ENCODE assay signal across 24 mouse cellular contexts in genomic region chr8:65087711-65088110, GRCm38 (mm10). TPM values are rescaled to one million over a fixed set of nuclear protein-coding genes. Genes with fewer than 3 reads are reported as not detected.
A peak's percentile ranks its signal among the peaks of the same experiment; 100 is the strongest.
DNase-seq lines count a peak whose midpoint lies in the region; ATAC-seq and TF ChIP-seq lines count a peak whose summit lies in the region.
"Had no signal": no experiment of that assay in that cellular context is flagged by ENCODE, and none has a peak within 500 bp of the region (broad histone marks: within the 10 kb centered on the region; RNA-seq: fewer than 3 reads in every experiment).

No protein-coding gene starts in this region.

- peak; percentile 39; the same call in 1 of the 2 replicates for ATAC-seq in limb, embryonic 13.5 days (ENCODE audit: low FRiP score, low read depth)
- no peak for ATAC-seq in hindbrain, embryonic 13.5 days (ENCODE audit: low FRiP score)
- ATAC-seq: inflammation-experienced regulatory T-cells, adult 6 months had no signal

- no peak overlapping the region for H3K27ac ChIP-seq in heart, adult 2 months
- H3K27ac ChIP-seq in limb, embryonic 13.5 days: no peak overlapping the region
- no peak overlapping the region for H3K27ac ChIP-seq in limb, embryonic 10.5 days
- H3K27ac ChIP-seq in hindbrain, embryonic 13.5 days: no peak overlapping the region
- H3K27ac ChIP-seq: embryonic facial prominence, embryonic 15.5 days; forebrain, embryonic 10.5 days; heart, embryonic 15.5 days; liver, embryonic 13.5 days had no signal

- no peak overlapping the region for H3K9ac ChIP-seq in heart, adult 2 months (ENCODE audit: low read depth, low read length)
- H3K9ac ChIP-seq in limb, embryonic 13.5 days: no peak overlapping the region
- no peak overlapping the region for H3K9ac ChIP-seq in hindbrain, embryonic 13.5 days
- H3K9ac ChIP-seq: embryonic facial prominence, embryonic 15.5 days; heart, embryonic 15.5 days; liver, embryonic 13.5 days had no signal

- H3K4me2 ChIP-seq in limb, embryonic 13.5 days (replicated peaks): no peak overlapping the region
- no peak overlapping the region for H3K4me2 ChIP-seq in hindbrain, embryonic 13.5 days
- H3K4me2 ChIP-seq: embryonic facial prominence, embryonic 15.5 days; heart, embryonic 15.5 days; liver, embryonic 13.5 days had no signal

- 47% methylated on average over 8 of the region's 8 CpGs for WGBS in heart, adult 2 months
- WGBS in limb, embryonic 13.5 days: 58% methylated on average over 8 of the region's 8 CpGs
- WGBS in limb, embryonic 10.5 days: 88% methylated on average over 8 of the region's 8 CpGs
- WGBS in hindbrain, embryonic 13.5 days: 77% methylated on average over 8 of the region's 8 CpGs

- intact Hi-C loops in heart, adult 2 months (cut with DNase I): no loop called here

- no peaks in the 10 kb centered on the region for H3K36me3 ChIP-seq in heart, adult 2 months (ENCODE audit: control insufficient read depth, insufficient read depth, low read length)
- no peaks in the 10 kb centered on the region for H3K36me3 ChIP-seq in limb, embryonic 13.5 days
- no peaks in the 10 kb centered on the region for H3K36me3 ChIP-seq in limb, embryonic 10.5 days
- H3K36me3 ChIP-seq in hindbrain, embryonic 13.5 days: no peaks in the 10 kb centered on the region
- H3K36me3 ChIP-seq: embryonic facial prominence, embryonic 15.5 days; forebrain, embryonic 10.5 days; heart, embryonic 15.5 days; liver, embryonic 13.5 days had no signal

- peak; percentile 31 for DNase-seq in adrenal gland, postnatal 25 days
- DNase-seq in adrenal gland, adult 18-20 months (ENCODE audit: low spot score in 2 of 2): no peak
- DNase-seq in heart, postnatal 4 days: peak; percentile 12
- no peak for DNase-seq in heart, adult 2 months
- DNase-seq in limb, embryonic 10.5 days (ENCODE audit: low spot score): no peak
- peak; percentile 13 for DNase-seq in NIH3T3 (ENCODE audit: low read depth)
- DNase-seq: cerebellum, adult 8-10 months; liver, embryonic 13.5 days; midbrain, embryonic 14.5 days; right cerebral cortex, postnatal 25 days; thymus, postnatal 4 days had no signal

- no peaks in the 10 kb centered on the region for H3K79me2 ChIP-seq in heart, adult 2 months (replicated peaks; ENCODE audit: control insufficient read depth, insufficient read depth, low read length)

- no peak for TF ChIP-seq CTCF in heart, adult 2 months (IDR thresholded peaks at IDR 0.05)

- H3K9me3 ChIP-seq in limb, embryonic 13.5 days: no peaks in the 10 kb centered on the region
- H3K9me3 ChIP-seq in limb, embryonic 10.5 days (replicated peaks): no peaks in the 10 kb centered on the region
- no peaks in the 10 kb centered on the region for H3K9me3 ChIP-seq in hindbrain, embryonic 13.5 days
- H3K9me3 ChIP-seq: embryonic facial prominence, embryonic 15.5 days; forebrain, embryonic 10.5 days; heart, embryonic 15.5 days; liver, embryonic 13.5 days had no signal

- no peak for TF ChIP-seq POLR2A in heart, adult 2 months (IDR thresholded peaks at IDR 0.05; ENCODE audit: insufficient read depth, low read depth, low read length)

- no peak for TF ChIP-seq EP300 in heart, adult 2 months (IDR thresholded peaks at IDR 0.05; ENCODE audit: insufficient read depth, low read depth, low read length)

- no peaks in the 10 kb centered on the region for H3K27me3 ChIP-seq in heart, adult 2 months (ENCODE audit: control insufficient read depth, insufficient read depth, low read length)
- H3K27me3 ChIP-seq in limb, embryonic 13.5 days: no peaks in the 10 kb centered on the region
- H3K27me3 ChIP-seq in limb, embryonic 10.5 days (ENCODE audit: low read depth, poor library complexity, severe bottlenecking): no peaks in the 10 kb centered on the region
- no peaks in the 10 kb centered on the region for H3K27me3 ChIP-seq in hindbrain, embryonic 13.5 days
- H3K27me3 ChIP-seq: embryonic facial prominence, embryonic 15.5 days; heart, embryonic 15.5 days; liver, embryonic 13.5 days had no signal

- no peak overlapping the region for H3K4me3 ChIP-seq in heart, adult 2 months
- H3K4me3 ChIP-seq in limb, embryonic 13.5 days: no peak overlapping the region
- no peak overlapping the region for H3K4me3 ChIP-seq in limb, embryonic 10.5 days
- H3K4me3 ChIP-seq in hindbrain, embryonic 13.5 days: no peak overlapping the region
- H3K4me3 ChIP-seq: embryonic facial prominence, embryonic 15.5 days; forebrain, embryonic 10.5 days; heart, embryonic 15.5 days; liver, embryonic 13.5 days had no signal

- 0 out of 2 replicates have a peak, but pooled peaks cover 1% of the 10 kb centered on the region for H3K4me1 ChIP-seq in heart, adult 2 months (ENCODE audit: control insufficient read depth, insufficient read depth, low read length)
- peaks cover 8% of the 10 kb centered on the region for H3K4me1 ChIP-seq in limb, embryonic 13.5 days
- H3K4me1 ChIP-seq in limb, embryonic 10.5 days: no peaks in the 10 kb centered on the region
- 0 out of 2 replicates have a peak, but pooled peaks cover 4% of the 10 kb centered on the region for H3K4me1 ChIP-seq in hindbrain, embryonic 13.5 days (replicated peaks)
- H3K4me1 ChIP-seq: embryonic facial prominence, embryonic 15.5 days; liver, embryonic 13.5 days had no signal

RNA-seq across cellular contexts. Expression of gene Gm10663, which starts 12.9 kb away (rescaled TPM):
- total RNA-seq in adrenal gland, postnatal 25 days (2021): not detected in 2 replicates
- total RNA-seq in adrenal gland, adult 18-20 months (2021): not detected
- not detected for total RNA-seq in heart, postnatal 4 days (2021)
- not detected for total RNA-seq in heart, adult 2 months (2021)
- polyA plus RNA-seq in heart, adult 2 months (2012; rRNA removed): not detected in 2 replicates
- not detected in 2 replicates for polyA plus RNA-seq in limb, embryonic 13.5 days (2015; fragmentation: Nextera tagmentation; extraction: Ambion mirVana)
- polyA plus RNA-seq in limb, embryonic 10.5 days (2016; fragmentation: Nextera tagmentation; extraction: Ambion mirVana): not detected in 2 replicates
- not detected in 2 replicates for polyA plus RNA-seq in hindbrain, embryonic 13.5 days (2015; fragmentation: Nextera tagmentation; extraction: Ambion mirVana)
- total RNA-seq: adrenal gland, postnatal 4 days; granulocyte monocyte progenitor cell, adult 5-6 weeks; layer of hippocampus, postnatal 25 days; left cerebral cortex, postnatal 25 days; megakaryocyte progenitor cell, adult 5-6 weeks had no signal
- polyA plus RNA-seq: embryonic facial prominence, embryonic 15.5 days; forebrain, embryonic 10.5 days; heart, embryonic 15.5 days; hindbrain, embryonic 11.5 days; inflammation-experienced regulatory T-cells, adult 6 months; liver, embryonic 13.5 days; lung, embryonic 16.5 days; midbrain, embryonic 14.5 days had no signal

RNA-seq across cellular contexts. Expression of gene BC030870, which starts 41.7 kb away (rescaled TPM):
- not detected in 2 replicates for total RNA-seq in adrenal gland, postnatal 25 days (2021)
- not detected for total RNA-seq in adrenal gland, adult 18-20 months (2021)
- total RNA-seq in heart, postnatal 4 days (2021): not detected
- not detected for total RNA-seq in heart, adult 2 months (2021)
- polyA plus RNA-seq in heart, adult 2 months (2012; rRNA removed): not detected in 2 replicates
- 0.09 and 0.20 TPM in 2 replicates for polyA plus RNA-seq in limb, embryonic 13.5 days (2015; fragmentation: Nextera tagmentation; extraction: Ambion mirVana)
- not detected in 2 replicates for polyA plus RNA-seq in limb, embryonic 10.5 days (2016; fragmentation: Nextera tagmentation; extraction: Ambion mirVana)
- not detected in 2 replicates for polyA plus RNA-seq in hindbrain, embryonic 13.5 days (2015; fragmentation: Nextera tagmentation; extraction: Ambion mirVana)
- total RNA-seq: adrenal gland, postnatal 4 days; granulocyte monocyte progenitor cell, adult 5-6 weeks; layer of hippocampus, postnatal 25 days; left cerebral cortex, postnatal 25 days; megakaryocyte progenitor cell, adult 5-6 weeks had no signal
- polyA plus RNA-seq: forebrain, embryonic 10.5 days; heart, embryonic 15.5 days; hindbrain, embryonic 11.5 days; inflammation-experienced regulatory T-cells, adult 6 months; midbrain, embryonic 14.5 days had no signal

RNA-seq across cellular contexts. Expression of gene Apela, which starts 50.6 kb away (rescaled TPM):
- not detected in 2 replicates for total RNA-seq in adrenal gland, postnatal 25 days (2021)
- total RNA-seq in adrenal gland, adult 18-20 months (2021): not detected
- 1 to 10 TPM; 1.5 to 1.7 TPM for total RNA-seq in heart, postnatal 4 days (2021)
- not detected for total RNA-seq in heart, adult 2 months (2021)
- 0.27 TPM in 1 of 2 replicates, not detected in the other for polyA plus RNA-seq in heart, adult 2 months (2012; rRNA removed)
- 12.4 and 14.1 TPM in 2 replicates for polyA plus RNA-seq in limb, embryonic 13.5 days (2015; fragmentation: Nextera tagmentation; extraction: Ambion mirVana)
- polyA plus RNA-seq in limb, embryonic 10.5 days (2016; fragmentation: Nextera tagmentation; extraction: Ambion mirVana): 1.8 and 2.4 TPM in 2 replicates
- 1.2 and 2.4 TPM in 2 replicates for polyA plus RNA-seq in hindbrain, embryonic 13.5 days (2015; fragmentation: Nextera tagmentation; extraction: Ambion mirVana)
- total RNA-seq: granulocyte monocyte progenitor cell, adult 5-6 weeks; left cerebral cortex, postnatal 25 days; megakaryocyte progenitor cell, adult 5-6 weeks had no signal
- polyA plus RNA-seq: inflammation-experienced regulatory T-cells, adult 6 months had no signal

Comparison
In these comparisons a context has a peak if more than half of its experiments do, and no peak if none do; other contexts are left out.
1. DNase-seq: peak in adrenal gland, postnatal 25 days (single experiment), heart, postnatal 4 days (single experiment) and NIH3T3 (single experiment); none in adrenal gland, adult 18-20 months (0 of 2), heart, adult 2 months (0 of 2) and limb, embryonic 10.5 days (single experiment).